Mouse (Mus musculus) lung, adult 18-20 months (tissue): Measurements from ENCODE around the gene Fmnl2.

Source experiments
- DNase-seq, 2 experiments: peaks; one replicate each; pipeline ENCODE4 v3.0.0; 2022; ENCODE audit warnings: mixed read lengths in 2 of 2

Gene Fmnl2

GRCm38 (mm10) chr2:52915536-52915935 is 57.9 kb downstream of the Fmnl2 start:
- no peak for DNase-seq

- DNase-seq, result peak in 1 of 2 experiments; percentile 21
Observed at GRCm38 (mm10) chr2:52918094-52918493, 60.4 kb downstream of the Fmnl2 start.

DNA sequence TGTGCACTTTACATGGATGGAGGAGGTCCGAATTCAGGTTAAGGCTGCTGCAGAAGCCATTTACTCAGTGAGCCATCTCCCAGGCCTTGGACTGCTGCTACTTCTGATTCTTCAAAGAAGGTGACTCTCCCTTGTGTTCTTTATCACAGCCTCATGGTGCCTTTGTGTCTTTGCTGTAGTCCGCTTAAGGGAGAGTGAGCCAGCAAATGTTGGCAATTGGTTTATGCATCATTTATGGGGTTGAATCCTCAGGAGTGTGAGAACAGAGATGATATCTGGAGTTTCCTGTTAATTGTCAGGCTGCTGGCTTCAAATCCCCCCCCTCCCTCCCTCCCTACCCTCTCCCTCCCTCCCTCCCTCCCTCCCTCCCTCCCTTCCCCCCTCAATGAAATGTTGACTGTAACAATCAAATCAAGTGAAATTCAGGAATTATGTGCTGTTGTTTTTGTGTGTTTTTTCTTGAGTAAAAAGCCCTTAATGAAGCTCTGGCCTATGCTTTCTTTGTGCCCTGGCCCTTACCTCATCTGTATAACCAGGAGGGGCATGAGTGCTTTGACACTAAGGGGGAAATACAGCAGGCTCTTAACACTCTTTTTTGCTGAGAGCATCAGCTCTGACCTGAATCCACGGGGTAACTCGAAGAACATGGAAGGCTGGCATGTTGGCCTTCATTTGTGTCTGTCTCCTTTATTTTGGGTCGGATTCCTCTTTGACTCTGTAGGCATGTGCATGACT is 63.2 kb downstream of the Fmnl2 start:
- DNase-seq, result no peak

DNA sequence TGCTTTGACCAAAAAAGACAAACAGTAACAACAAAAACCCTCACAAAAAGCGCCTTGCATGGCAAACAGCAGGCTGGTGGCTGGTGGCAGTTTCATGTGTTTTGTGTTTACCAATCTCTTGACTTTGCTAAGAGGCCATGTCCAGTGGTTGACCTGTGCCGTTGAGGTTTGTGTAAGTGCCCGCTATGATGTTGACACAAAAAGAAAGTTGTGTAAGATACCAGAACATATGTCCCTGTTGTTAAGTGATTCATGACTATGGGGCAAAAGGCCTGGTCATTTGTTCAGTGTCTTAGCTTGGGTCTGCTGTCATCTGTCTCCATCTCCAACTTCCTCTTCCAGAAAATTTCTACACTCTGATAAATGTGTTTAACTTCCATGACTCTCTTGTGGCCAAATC is 67.4 kb downstream of the Fmnl2 start:
- DNase-seq, result peak; percentile 24 to 65

DNA sequence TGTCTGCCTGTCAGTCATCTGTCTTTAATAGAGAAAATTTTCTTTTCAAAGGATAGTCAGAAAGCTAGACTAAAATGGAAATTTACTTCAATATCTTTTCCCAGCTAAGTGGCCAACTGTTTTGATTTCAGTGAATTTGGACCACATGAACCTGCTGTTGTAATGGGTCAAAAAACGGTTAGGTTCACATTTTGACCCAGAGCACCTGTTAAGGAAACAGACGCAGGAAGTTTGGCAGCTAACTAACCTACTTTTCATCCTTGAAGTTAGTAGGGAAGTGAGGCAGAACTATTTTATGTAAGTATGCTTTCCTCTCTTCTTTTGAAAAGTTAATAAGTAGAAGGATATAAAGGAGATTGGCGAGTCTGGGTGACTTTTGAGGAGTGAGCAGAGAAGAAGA is 69.7 kb downstream of the Fmnl2 start:
- DNase-seq, result no peak

- DNase-seq, result no peak
Observed at GRCm38 (mm10) chr2:52927858-52928301, 70.2 kb downstream of the Fmnl2 start.

GRCm38 (mm10) chr2:52928401-52928800 is 70.7 kb downstream of the Fmnl2 start:
- no peak for DNase-seq

- DNase-seq, result peak; percentile 49 to 55
Observed at GRCm38 (mm10) chr2:52930106-52930868, 72.6 kb downstream of the Fmnl2 start.

DNA sequence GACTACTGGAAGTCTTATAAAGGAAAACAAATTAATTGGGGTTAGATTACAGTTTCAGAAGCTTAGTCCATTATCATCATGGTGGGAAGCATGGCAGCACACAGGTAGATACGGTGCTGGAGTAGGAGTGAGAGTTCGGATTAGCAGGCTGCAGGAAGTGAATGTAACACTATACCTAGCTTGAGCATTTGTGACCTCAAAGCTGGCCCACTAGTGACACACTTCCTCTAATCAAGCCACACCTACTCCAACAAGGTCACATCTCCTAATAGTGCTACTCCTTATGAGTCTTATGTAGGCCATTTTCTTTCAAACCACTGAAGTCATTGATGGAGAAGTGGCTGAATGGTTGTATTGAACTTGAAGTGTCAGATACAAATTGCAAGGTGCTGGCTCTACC is 73.7 kb downstream of the Fmnl2 start:
- DNase-seq, result no peak

- DNase-seq, result no peak
Observed at GRCm38 (mm10) chr2:52935906-52936305, 78.2 kb downstream of the Fmnl2 start.

- no peak for DNase-seq
Observed at GRCm38 (mm10) chr2:52938351-52939074, 80.9 kb downstream of the Fmnl2 start.

GRCm38 (mm10) chr2:52943644-52944423 is 86.2 kb downstream of the Fmnl2 start:
- peak in 1 of 2 experiments; percentile 33 for DNase-seq

DNA sequence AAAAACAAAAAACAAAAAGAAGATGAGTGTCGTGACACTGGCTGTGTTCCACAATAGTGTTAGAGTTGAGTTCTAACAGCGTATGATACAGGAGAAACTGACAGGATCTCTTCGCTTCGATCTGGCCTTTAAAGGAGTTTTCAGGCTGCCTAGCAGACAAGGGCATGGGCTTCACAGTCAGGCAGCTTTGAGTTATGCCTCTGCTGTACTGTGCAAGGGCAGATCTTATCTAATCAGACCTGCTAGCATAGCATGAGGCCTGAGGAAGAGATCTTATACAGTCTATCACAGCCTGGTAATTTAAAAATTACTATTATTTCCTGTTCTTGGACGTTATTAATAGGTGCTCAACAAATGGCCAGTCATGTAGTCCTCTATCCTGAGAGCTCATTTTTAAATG is 86.9 kb downstream of the Fmnl2 start:
- no peak for DNase-seq

GRCm38 (mm10) chr2:52946074-52946473 is 88.4 kb downstream of the Fmnl2 start:
- DNase-seq, result no peak

DNA sequence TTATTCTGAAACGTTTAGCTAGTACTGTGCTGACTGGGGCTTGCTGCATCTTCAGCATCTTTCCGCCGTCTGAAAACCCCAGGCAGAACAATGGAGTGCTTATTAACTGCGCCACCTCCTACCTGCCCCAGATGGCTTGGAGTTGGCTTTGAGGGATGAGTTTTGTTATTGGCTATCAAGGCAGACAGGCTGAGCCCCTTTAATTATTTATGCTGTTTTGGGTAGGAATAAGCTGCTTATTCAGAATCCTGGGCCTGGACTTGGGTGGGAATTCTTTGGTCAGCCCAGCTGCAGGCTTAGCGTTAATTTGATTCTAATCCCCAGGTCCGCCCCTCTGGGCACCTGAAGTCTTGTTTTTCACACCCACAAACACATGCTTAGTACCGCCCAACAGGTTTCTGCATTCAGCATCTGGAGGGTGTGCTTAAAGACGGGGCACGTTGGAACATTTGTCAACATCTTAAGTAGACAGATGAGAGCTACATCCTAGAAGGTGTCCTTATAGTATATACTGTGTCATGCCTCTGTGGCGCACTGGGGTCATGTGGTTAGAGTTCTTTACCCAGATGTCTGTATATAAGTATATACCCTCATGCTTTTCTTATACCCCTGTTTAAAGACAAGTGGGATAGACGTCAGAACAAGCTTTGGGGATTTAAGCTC is 89.0 kb downstream of the Fmnl2 start:
- no peak for DNase-seq

DNA sequence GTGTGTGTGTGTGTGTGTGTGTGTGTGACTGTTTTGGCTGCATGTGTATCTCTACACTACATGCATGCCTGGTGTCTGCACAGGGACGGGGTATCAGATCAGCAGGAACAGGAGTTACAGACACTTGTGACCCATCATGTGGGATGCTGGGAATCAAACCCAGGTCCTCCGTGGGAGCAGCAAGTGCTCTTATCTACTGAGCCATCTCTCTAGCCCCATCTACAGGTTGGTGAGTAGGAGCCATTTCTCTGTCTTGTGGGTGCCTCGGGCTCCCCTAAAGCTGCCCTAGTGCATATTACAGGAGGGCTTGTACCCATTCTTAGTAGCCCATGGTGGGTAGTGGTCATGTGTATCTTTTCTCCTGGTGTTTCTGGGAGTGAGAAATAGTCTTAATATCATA is 90.7 kb downstream of the Fmnl2 start:
- DNase-seq, result no peak

DNA sequence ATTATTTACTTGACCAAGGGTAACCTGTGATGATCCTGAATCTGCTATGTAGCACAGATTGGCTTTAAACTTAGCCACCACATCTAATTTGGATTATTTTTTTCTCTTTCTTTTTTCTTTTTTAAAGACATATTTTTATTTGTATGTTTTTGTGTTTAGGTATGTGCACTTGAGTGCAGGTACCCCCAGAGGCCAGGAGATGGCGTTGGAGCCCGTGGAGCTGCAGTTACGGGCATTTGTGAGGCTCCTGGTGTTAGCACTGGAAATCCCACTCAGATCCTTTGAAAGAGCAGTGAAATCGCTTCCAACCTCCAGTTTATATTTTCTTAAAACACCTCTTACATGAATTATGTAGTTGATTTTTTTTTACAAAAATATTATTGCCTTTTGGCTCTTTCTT is 91.9 kb downstream of the Fmnl2 start:
- no peak for DNase-seq

GRCm38 (mm10) chr2:52950226-52950625 is 92.6 kb downstream of the Fmnl2 start:
- no peak for DNase-seq

- no peak for DNase-seq
Observed at GRCm38 (mm10) chr2:52952202-52952730, 94.6 kb downstream of the Fmnl2 start.

- peak; percentile 82 to 85 for DNase-seq
Observed at GRCm38 (mm10) chr2:52955090-52955489, 97.4 kb downstream of the Fmnl2 start.

DNA sequence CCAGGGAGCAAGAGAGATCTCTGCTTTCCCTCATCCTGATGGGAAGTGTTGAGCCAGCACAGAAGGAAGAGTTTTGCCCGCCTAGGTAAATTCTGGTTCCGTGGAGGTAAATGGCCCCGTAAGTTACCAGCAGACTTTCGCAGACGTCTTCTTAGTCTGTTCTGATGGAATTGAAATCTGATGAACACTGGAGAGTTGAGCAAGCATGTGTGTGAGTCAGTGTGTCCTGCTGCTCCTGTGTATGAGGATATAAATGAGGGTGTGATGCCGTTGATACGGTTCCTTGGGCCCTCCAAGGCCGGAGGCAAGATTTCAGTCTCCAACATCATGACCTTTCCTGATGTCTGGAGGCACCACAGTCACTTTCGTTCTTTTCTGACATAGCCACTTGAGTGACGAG is 98.2 kb downstream of the Fmnl2 start:
- DNase-seq, result no peak
